Mouse (Mus musculus) retina, embryonic 14.5 days (tissue): Measurements from ENCODE around the gene Cdc6.

Experiments used
- DNase-seq: peaks from one replicate; pipeline ENCODE4 v3.0.0-alpha.2; 2015; ENCODE audit warnings: low spot score

Cdc6 gene

DNA sequence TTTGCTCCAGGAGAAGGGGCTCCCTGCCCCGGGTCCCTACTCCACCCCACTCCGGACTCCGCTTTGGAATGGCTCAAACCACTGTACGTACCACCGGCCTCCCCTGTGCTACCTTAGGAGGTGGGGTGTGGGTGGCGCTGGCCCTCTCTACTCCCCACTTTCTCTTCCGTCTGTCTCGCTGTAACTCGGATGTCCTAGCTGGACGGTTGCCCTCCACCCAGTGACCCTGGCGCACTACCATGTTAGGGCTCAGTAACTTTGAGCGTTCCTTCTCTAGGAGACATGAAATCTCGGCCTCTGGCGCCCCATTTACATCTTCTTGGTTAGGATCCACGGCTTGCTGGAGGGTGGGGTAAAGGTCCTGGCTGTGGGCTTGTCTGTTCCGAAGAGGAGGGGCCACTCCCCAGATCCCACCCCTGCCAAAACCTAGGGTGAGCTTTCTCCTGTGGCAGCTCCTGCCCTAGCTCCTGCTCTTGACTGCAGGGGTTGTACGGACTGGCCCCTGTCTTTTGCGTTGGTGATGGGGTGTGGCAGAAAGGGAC, 53.5 kb downstream of the Cdc6 start:
- no peak for DNase-seq

DNA sequence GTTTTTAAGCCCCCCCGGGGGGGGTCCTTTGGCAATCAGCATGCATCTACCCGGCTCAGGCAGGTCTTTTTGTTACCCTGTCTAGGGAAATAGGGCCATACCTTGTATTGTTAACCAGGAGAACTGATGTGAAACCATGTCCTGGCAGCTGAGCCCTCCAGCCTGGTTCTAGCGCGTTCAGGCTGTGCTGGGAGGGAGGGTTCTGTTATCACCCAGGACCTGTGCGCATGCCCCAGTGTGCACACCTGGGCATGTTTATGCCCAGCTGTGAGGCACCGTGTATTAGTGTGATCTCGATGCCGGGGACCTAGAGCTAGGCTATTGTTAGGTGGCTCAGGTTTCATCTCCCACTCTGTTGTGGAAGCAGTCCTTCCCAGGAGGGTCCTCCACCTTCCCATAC, 54.2 kb downstream of the Cdc6 start:
- no peak for DNase-seq

- DNase-seq = no peak
These were observed 55.0 kb downstream of the Cdc6 start for GRCm38 (mm10) chr11:98962421-98963095.

GRCm38 (mm10) chr11:98963191-98964021, 55.8 kb downstream of the Cdc6 start:
- DNase-seq = peak; percentile 66

GRCm38 (mm10) chr11:98964201-98964615, 56.6 kb downstream of the Cdc6 start:
- DNase-seq = no peak

DNA sequence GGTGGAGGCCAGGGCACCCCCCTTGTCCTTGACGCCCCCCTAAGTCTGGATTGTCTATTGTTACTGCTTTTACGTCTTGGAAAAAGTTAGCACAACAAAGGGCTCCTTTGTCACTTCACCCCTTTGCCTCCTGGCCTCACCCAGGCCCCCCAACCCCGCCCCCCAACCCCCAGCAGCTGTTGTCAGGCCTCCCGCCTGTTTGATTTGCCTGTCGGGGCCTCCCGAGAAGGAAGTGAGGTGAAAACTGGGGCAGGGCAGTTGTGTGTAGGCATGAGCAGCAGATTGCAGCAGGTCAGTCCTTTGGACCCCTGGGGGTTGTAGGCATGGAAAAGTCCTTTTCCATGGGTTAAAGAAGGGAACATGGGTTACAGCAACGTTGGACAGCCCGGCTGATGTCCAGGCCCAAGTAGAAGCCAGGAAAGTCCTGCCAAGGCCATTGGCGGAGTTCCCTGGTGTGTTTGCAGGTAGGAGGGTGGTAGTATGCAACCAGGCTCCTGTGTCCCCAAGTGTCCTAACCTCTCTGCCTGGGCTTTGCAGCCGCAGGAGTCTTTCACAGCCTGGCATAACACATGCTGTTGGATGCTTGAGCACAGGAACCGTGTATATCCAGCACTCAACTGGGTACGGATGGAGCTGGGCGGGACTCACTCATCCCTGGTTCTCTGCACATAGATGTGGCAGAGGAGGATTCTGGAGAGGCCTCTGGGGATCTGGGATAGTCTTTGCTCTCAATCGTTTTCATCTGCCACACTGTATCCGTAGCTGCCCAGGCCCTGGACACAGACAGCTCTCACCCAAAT, 57.2 kb downstream of the Cdc6 start:
- DNase-seq = peak; percentile 47

GRCm38 (mm10) chr11:98965416-98966077, 57.9 kb downstream of the Cdc6 start:
- DNase-seq = peak; percentile 37

GRCm38 (mm10) chr11:98966499-98967141, 59.0 kb downstream of the Cdc6 start:
- DNase-seq = peak; percentile 74

GRCm38 (mm10) chr11:98968079-98968478, 60.5 kb downstream of the Cdc6 start:
- no peak for DNase-seq

DNA sequence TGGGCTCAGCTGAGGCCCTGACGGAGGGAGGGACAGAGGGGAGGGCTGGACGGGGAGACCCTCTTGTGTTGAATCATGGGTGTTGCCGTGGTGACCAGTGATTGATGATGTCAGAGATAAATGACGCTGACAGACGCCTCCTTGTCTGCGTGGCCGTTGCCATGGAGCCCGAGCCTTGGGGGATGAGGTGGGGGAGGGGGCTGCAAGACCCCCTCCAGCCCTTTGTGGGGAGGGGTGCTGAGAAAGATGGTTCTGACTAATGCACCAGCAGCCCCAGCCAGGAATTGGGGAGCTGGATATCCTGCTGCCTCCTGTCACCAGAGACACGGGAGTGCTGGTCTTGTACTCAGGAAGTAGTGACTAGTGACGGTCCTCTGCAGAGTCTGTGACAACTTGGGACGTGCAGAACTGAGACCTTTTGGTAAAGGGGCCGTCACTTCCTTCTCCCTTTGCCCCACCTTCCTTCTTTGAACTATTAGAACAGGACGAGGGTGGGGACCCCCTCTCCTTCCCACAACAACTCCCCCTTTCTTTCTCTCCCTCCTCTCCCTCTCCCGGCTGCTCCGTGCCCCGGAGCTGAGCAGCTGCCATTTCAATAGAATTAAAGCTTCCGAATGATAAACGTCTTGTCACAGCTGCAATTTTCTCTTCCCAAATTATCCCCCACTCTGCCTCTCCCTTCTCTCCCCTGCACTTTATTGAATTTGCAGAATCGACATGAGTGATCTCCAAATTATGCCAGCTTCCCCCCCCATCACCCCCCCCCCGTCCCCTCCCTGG, 61.3 kb downstream of the Cdc6 start:
- DNase-seq = peak; percentile 67

- DNase-seq = peak; percentile 59
These were observed 61.9 kb downstream of the Cdc6 start for GRCm38 (mm10) chr11:98969496-98969927.

DNA sequence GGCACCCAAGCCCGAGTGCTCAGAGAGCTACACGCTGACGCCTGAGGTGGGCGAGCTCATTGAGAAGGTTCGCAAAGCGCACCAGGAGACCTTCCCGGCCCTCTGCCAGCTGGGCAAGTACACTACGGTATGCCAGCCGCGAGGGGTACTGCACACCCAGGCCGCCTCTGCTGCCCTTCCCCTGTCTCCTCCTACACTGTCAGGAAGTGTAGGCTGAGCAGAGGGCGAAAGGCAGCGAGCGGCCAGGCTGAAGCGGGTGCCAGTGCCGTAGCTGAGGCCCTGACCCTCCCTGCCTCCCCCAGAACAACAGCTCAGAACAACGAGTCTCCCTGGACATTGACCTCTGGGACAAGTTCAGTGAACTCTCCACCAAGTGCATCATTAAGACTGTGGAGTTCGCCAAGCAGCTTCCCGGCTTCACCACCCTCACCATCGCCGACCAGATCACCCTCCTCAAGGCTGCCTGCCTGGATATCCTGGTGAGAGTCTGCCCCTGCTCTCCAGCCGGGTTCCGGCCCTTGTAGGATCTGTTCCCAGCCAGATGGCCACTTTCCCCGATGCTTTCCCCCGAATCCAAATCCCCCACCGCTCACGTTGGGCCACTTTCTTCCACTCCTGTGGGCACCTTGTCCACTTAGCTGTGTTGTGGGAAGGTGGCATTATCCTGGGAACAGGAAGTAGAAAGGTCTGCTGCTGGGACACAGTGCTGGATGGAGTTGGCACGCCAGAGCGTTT, 62.8 kb downstream of the Cdc6 start:
- no peak for DNase-seq

GRCm38 (mm10) chr11:98971316-98972031, 63.9 kb downstream of the Cdc6 start:
- no peak for DNase-seq

DNA sequence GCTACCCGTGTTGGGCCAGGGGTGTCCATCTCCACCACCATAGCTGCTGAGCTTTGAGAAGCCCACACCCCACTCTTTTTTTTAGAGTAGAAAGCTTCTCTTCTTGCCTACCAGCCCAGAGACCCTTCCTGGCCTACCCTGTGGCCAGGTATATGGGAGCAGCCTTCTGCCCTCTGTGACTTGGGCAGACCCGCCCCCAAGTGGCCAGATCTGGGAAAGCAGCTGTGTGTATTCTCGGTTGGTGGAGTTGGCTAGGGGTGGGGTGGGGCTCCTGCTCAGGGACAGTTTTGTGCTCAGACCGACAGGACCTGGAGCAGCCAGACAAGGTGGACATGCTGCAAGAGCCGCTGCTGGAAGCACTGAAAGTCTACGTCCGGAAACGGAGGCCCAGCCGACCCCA, 64.6 kb downstream of the Cdc6 start:
- peak; percentile 90 for DNase-seq

DNA sequence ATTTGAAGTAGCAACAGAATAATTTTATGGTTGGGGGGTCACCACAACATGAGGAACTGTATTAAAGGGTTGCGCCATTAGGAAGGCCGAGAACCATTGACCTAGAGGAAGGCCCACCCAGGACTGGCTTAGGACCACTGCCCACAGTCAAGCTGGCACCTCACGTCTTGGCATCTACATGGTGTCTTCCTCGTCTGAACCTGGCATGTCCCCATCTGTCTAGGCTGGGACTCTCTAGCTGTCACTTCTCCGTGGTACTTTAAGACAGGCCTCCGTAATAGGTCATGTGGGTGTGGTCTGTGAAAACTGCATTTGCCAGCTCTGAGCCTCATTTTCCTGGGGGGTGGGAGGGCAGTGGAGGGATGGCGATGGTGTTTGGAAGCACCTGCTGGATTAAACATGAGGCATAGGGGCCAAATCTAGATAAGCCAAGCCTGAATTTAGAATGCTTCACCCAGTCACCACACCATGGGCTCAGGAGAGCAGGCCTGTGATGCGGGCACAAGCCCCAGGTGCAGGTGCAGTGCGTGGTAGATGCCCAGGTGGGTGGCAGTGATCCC, 65.3 kb downstream of the Cdc6 start:
- DNase-seq = no peak
